Comparison of ENCODE assay signal across 9 mouse cellular contexts in the genomic region with DNA sequence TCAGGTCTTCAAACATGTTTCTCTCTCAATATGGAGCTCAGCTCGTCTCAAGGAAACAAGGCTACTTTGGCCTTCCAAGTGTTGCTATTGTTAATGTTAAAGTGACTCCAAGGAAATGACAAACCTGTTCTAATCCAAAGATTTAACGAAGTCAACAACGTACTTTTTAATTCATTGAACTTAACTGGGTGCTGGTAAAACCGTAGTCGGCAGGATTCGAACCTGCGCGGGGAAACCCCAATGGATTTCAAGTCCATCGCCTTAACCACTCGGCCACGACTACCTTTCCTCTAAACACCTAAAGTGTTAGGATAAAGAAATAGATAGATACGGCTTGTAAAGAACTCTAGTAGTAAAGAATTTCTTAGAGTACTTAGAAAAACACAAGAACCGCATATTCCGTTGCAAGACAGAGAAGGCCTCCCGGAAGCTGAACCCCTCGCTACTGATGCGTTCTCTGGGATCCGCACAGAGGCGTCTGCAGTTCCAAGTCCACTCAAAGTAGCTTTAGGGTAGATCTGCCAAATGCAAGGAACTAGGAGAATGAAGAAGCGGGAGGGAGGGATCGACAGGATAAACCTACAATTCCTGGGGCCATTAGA. TPM values are rescaled to one million over a fixed set of nuclear protein-coding genes. Genes with fewer than 3 reads are reported as not detected.
A peak's percentile ranks its signal among the peaks of the same experiment; 100 is the strongest.
DNase-seq lines count a peak whose midpoint lies in the region; ATAC-seq lines count a peak whose summit lies in the region.
"Had no signal": no experiment of that assay in that cellular context is flagged by ENCODE, and none has a peak within 500 bp of the region (broad histone marks: within the 10 kb centered on the region; RNA-seq: fewer than 3 reads in every experiment).

No protein-coding gene starts in this region.

- no peaks in the 10 kb centered on the region for H3K36me3 ChIP-seq in heart, embryonic 11.5 days (ENCODE audit: control insufficient read depth, insufficient read depth, low read length)
- H3K36me3 ChIP-seq in limb, embryonic 15.5 days: no peaks in the 10 kb centered on the region

- H3K27me3 ChIP-seq in heart, embryonic 11.5 days (ENCODE audit: control insufficient read depth, insufficient read depth, low read length): no peaks in the 10 kb centered on the region
- no peaks in the 10 kb centered on the region for H3K27me3 ChIP-seq in limb, embryonic 15.5 days

- no peaks in the 10 kb centered on the region for H3K9me3 ChIP-seq in heart, embryonic 11.5 days (replicated peaks; ENCODE audit: control insufficient read depth, low read length)
- no peaks in the 10 kb centered on the region for H3K9me3 ChIP-seq in limb, embryonic 15.5 days

- H3K4me3 ChIP-seq in heart, embryonic 11.5 days (ENCODE audit: low read depth, low read length): peak overlapping the region; percentile 38
- H3K4me3 ChIP-seq in limb, embryonic 15.5 days: peak overlapping the region; percentile 27

- peak overlapping the region; percentile 65 for H3K4me2 ChIP-seq in heart, embryonic 11.5 days
- H3K4me2 ChIP-seq in limb, embryonic 15.5 days: peak overlapping the region; percentile 14; the same call in 1 of the 2 replicates

- ATAC-seq in heart, embryonic 11.5 days (replicated peaks; ENCODE audit: insufficient number of reproducible peaks, low FRiP score, low TSS enrichment): no peak
- no peak for ATAC-seq in limb, embryonic 15.5 days (ENCODE audit: insufficient number of reproducible peaks, low FRiP score, low TSS enrichment, low read depth)

- no peak overlapping the region for H3K27ac ChIP-seq in heart, embryonic 11.5 days (ENCODE audit: low read depth, low read length)
- no peak overlapping the region for H3K27ac ChIP-seq in limb, embryonic 15.5 days

- WGBS in heart, embryonic 11.5 days (ENCODE audit: insufficient replicate concordance): 3% methylated on average over 21 of the region's 21 CpGs
- 11% methylated on average over 21 of the region's 21 CpGs for WGBS in limb, embryonic 15.5 days

- peak overlapping the region; percentile 49; the same call in 1 of the 2 replicates for H3K9ac ChIP-seq in heart, embryonic 11.5 days (ENCODE audit: low read depth, low read length)
- no peak overlapping the region for H3K9ac ChIP-seq in limb, embryonic 15.5 days

- 0 out of 2 replicates have a peak, but pooled peaks cover 3% of the 10 kb centered on the region for H3K4me1 ChIP-seq in heart, embryonic 11.5 days (ENCODE audit: control insufficient read depth, insufficient read depth, low read length)
- H3K4me1 ChIP-seq in limb, embryonic 15.5 days: no peaks in the 10 kb centered on the region

- DNase-seq in heart, adult 8-10 months (ENCODE audit: low spot score): no peak
- DNase-seq in urinary bladder, postnatal 14 days (ENCODE audit: low spot score): peak; percentile 7
- DNase-seq in urinary bladder, postnatal 25 days (ENCODE audit: low spot score): no peak
- DNase-seq in yolk sac, embryonic 10.5 days (ENCODE audit: low spot score): peak; percentile 85
- DNase-seq in adrenal gland, postnatal 4 days (ENCODE audit: low spot score in 2 of 2): no peak
- no peak for DNase-seq in urinary bladder, postnatal 10 days (ENCODE audit: low spot score)

RNA-seq across cellular contexts. Expression of a gene that starts 20.1 kb away (rescaled TPM):
- polyA plus RNA-seq in heart, embryonic 11.5 days (2014; fragmentation: Nextera tagmentation; extraction: Ambion mirVana): 6.7 and 7.6 TPM in 2 replicates
- total RNA-seq in heart, adult 8-10 months (2022): 1 to 10 TPM in 1 of 4 experiments, under 1 TPM in 3; 0.46 to 1.0 (median 0.83) TPM
- 7.8 and 8.8 TPM in 2 replicates for polyA plus RNA-seq in limb, embryonic 15.5 days (2015; fragmentation: Nextera tagmentation; extraction: Ambion mirVana)
- 1 to 10 TPM; 3.8 to 4.7 TPM for total RNA-seq in adrenal gland, postnatal 4 days (2021)

RNA-seq across cellular contexts. Expression of a gene that starts 56.2 kb away (rescaled TPM):
- not detected in 2 replicates for polyA plus RNA-seq in heart, embryonic 11.5 days (2014; fragmentation: Nextera tagmentation; extraction: Ambion mirVana)
- not detected for total RNA-seq in heart, adult 8-10 months (2022)
- 0.15 and 0.20 TPM in 2 replicates for polyA plus RNA-seq in limb, embryonic 15.5 days (2015; fragmentation: Nextera tagmentation; extraction: Ambion mirVana)
- total RNA-seq in adrenal gland, postnatal 4 days (2021): not detected
- total RNA-seq: left cerebral cortex, postnatal 10 days had no signal

Comparison
In these comparisons a context has a peak if more than half of its experiments do, and no peak if none do; other contexts are left out.
1. DNase-seq: peak in urinary bladder, postnatal 14 days (single experiment) and yolk sac, embryonic 10.5 days (single experiment); none in heart, adult 8-10 months (single experiment), urinary bladder, postnatal 25 days (single experiment), adrenal gland, postnatal 4 days (0 of 2) and urinary bladder, postnatal 10 days (single experiment).